14 mouse cellular contexts compared by ENCODE assay signal in genomic region chr10:83100890-83101289, GRCm38 (mm10).
DNase-seq lines count a peak whose midpoint lies in the region; ATAC-seq lines count a peak whose summit lies in the region.
"Had no signal": no experiment of that assay in that cellular context is flagged by ENCODE, and none has a peak within 500 bp of the region (broad histone marks: within the 10 kb centered on the region; RNA-seq: fewer than 3 reads in every experiment).

No protein-coding gene starts in this region.

- H3K27ac ChIP-seq in kidney, embryonic 14.5 days (ENCODE audit: low read depth, low read length): peak overlapping the region; percentile 9; the same call in 1 of the 2 replicates
- 0 out of 2 replicates have a peak overlapping the region, but pooled peaks have one; percentile 23 for H3K27ac ChIP-seq in midbrain, embryonic 10.5 days (replicated peaks)
- no peak overlapping the region; the same call in 1 of the 2 replicates for H3K27ac ChIP-seq in midbrain, embryonic 14.5 days (replicated peaks; ENCODE audit: low read depth, low read length)
- peak overlapping the region; percentile 39; the same call in 1 of the 2 replicates for H3K27ac ChIP-seq in brown adipose tissue, adult 24 weeks (replicated peaks; ENCODE audit: low read depth, low read length)
- H3K27ac ChIP-seq: limb, embryonic 15.5 days; neural tube, embryonic 12.5 days had no signal

- no peaks in the 10 kb centered on the region for H3K36me3 ChIP-seq in kidney, embryonic 14.5 days (ENCODE audit: control insufficient read depth, insufficient read depth, low read length)
- no peaks in the 10 kb centered on the region for H3K36me3 ChIP-seq in midbrain, embryonic 10.5 days
- H3K36me3 ChIP-seq in midbrain, embryonic 14.5 days (ENCODE audit: control insufficient read depth, insufficient read depth, low read length): no peaks in the 10 kb centered on the region
- H3K36me3 ChIP-seq: forebrain, embryonic 10.5 days; limb, embryonic 15.5 days; neural tube, embryonic 12.5 days had no signal

- no peak for ATAC-seq in kidney, embryonic 14.5 days (ENCODE audit: low FRiP score, low TSS enrichment)
- ATAC-seq in midbrain, embryonic 14.5 days (ENCODE audit: low FRiP score, low TSS enrichment): no peak
- peak; percentile 42 for ATAC-seq in neutrophil, adult 5-6 weeks (ENCODE audit: extremely low read depth, insufficient number of reproducible peaks, low FRiP score, poor library complexity, severe bottlenecking)

- H3K27me3 ChIP-seq in kidney, embryonic 14.5 days (ENCODE audit: control insufficient read depth, insufficient read depth, low read length): no peaks in the 10 kb centered on the region
- H3K27me3 ChIP-seq in midbrain, embryonic 10.5 days (ENCODE audit: low read depth, poor library complexity, severe bottlenecking): peaks cover 36% of the 10 kb centered on the region
- H3K27me3 ChIP-seq in midbrain, embryonic 14.5 days (ENCODE audit: control insufficient read depth, insufficient read depth, low read length): no peaks in the 10 kb centered on the region
- H3K27me3 ChIP-seq: limb, embryonic 15.5 days had no signal

- H3K9me3 ChIP-seq in kidney, embryonic 14.5 days (ENCODE audit: control insufficient read depth, low read length): no peaks in the 10 kb centered on the region
- H3K9me3 ChIP-seq in midbrain, embryonic 10.5 days (replicated peaks): no peaks in the 10 kb centered on the region
- no peaks in the 10 kb centered on the region for H3K9me3 ChIP-seq in midbrain, embryonic 14.5 days (ENCODE audit: control insufficient read depth, low read length)
- H3K9me3 ChIP-seq: forebrain, embryonic 10.5 days; limb, embryonic 15.5 days; neural tube, embryonic 12.5 days had no signal

- H3K4me3 ChIP-seq in kidney, embryonic 14.5 days (ENCODE audit: low read length): no peak overlapping the region
- no peak overlapping the region for H3K4me3 ChIP-seq in midbrain, embryonic 10.5 days
- no peak overlapping the region for H3K4me3 ChIP-seq in midbrain, embryonic 14.5 days (replicated peaks; ENCODE audit: low read depth, low read length)
- no peak overlapping the region for H3K4me3 ChIP-seq in brown adipose tissue, adult 24 weeks (ENCODE audit: insufficient read depth, low read depth, low read length)
- H3K4me3 ChIP-seq: forebrain, embryonic 10.5 days; limb, embryonic 15.5 days; neural tube, embryonic 12.5 days had no signal

- H3K4me2 ChIP-seq in kidney, embryonic 14.5 days (replicated peaks; ENCODE audit: low read depth, low read length): no peak overlapping the region
- H3K4me2 ChIP-seq in midbrain, embryonic 14.5 days (ENCODE audit: low read length): no peak overlapping the region
- H3K4me2 ChIP-seq: limb, embryonic 15.5 days; neural tube, embryonic 12.5 days had no signal

- WGBS in kidney, embryonic 14.5 days: 36% methylated on average over 8 of the region's 8 CpGs
- 76% methylated on average over 8 of the region's 8 CpGs for WGBS in midbrain, embryonic 10.5 days
- 74% methylated on average over 8 of the region's 8 CpGs for WGBS in midbrain, embryonic 14.5 days

- peaks cover 50% of the 10 kb centered on the region for H3K4me1 ChIP-seq in kidney, embryonic 14.5 days (ENCODE audit: control insufficient read depth, insufficient read depth, low read length)
- H3K4me1 ChIP-seq in midbrain, embryonic 10.5 days: peaks cover 79% of the 10 kb centered on the region
- peaks cover 45% of the 10 kb centered on the region for H3K4me1 ChIP-seq in midbrain, embryonic 14.5 days (ENCODE audit: control insufficient read depth, insufficient read depth, low read length)
- peaks cover 24% of the 10 kb centered on the region for H3K4me1 ChIP-seq in brown adipose tissue, adult 24 weeks (ENCODE audit: control insufficient read depth, insufficient read depth, insufficient read length, low read length)

- no peak overlapping the region for H3K9ac ChIP-seq in kidney, embryonic 14.5 days (ENCODE audit: low read depth, low read length)
- no peak overlapping the region for H3K9ac ChIP-seq in midbrain, embryonic 14.5 days (replicated peaks; ENCODE audit: low read length)
- H3K9ac ChIP-seq: limb, embryonic 15.5 days; neural tube, embryonic 12.5 days had no signal

- no peak for DNase-seq in kidney, adult 18-20 months
- DNase-seq in midbrain, embryonic 10.5 days (ENCODE audit: low spot score): no peak
- DNase-seq in midbrain, embryonic 14.5 days: no peak
- DNase-seq in adipocyte (ENCODE audit: low spot score): no peak
- DNase-seq: adrenal gland, postnatal 36 days; cerebellum, adult 2 months; gastrocnemius, postnatal 10 days; thymus, postnatal 4 days had no signal
